Mouse (Mus musculus) midbrain, postnatal 0 days (tissue): ENCODE data around the gene Fam171a1. TPM values are rescaled to one million over a fixed set of nuclear protein-coding genes. Genes with fewer than 3 reads are reported as not detected.
A peak's percentile ranks its signal among the peaks of the same experiment; 100 is the strongest.

ENCODE experiments used
- ATAC-seq: fragments of 200-750 bp; cut with Nextera tagmentation; 2 replicates; pipeline ENCODE4 v1.8.0; 2017; ENCODE audit warnings: moderate number of reproducible peaks, mild to moderate bottlenecking, moderate TSS enrichment, moderate library complexity; ENCODE audit not compliant: low FRiP score
- DNase-seq: peaks from one replicate; pipeline ENCODE4 v3.0.0-alpha.2; 2015; ENCODE audit warnings: low spot score
- H3K27ac ChIP-seq: fragments of 300-500 bp; sonication (generic); 2 replicates; pipeline ENCODE4 v1.5.1; 2014; ENCODE audit warnings: low read depth, mild to moderate bottlenecking, low read length, mixed read lengths
- H3K27me3 ChIP-seq: fragments of 300-500 bp; sonication (generic); 2 replicates; pipeline ENCODE4 v1.6.1; 2014; ENCODE audit warnings: low read length, control low read depth, mixed read lengths; ENCODE audit not compliant: insufficient read depth
- H3K36me3 ChIP-seq: fragments of 300-500 bp; sonication (generic); 2 replicates; pipeline ENCODE4 v1.6.1; 2014; ENCODE audit warnings: low read length, control low read depth, mixed read lengths; ENCODE audit not compliant: insufficient read depth
- H3K4me1 ChIP-seq: fragments of 300-500 bp; sonication (generic); 2 replicates; pipeline ENCODE4 v1.6.1; 2014; ENCODE audit warnings: mild to moderate bottlenecking, control low read depth, antibody characterized with exemption, low read length, mixed read lengths; ENCODE audit not compliant: insufficient read depth
- H3K4me2 ChIP-seq: fragments of 300-500 bp; sonication (generic); 2 replicates; pipeline ENCODE4 v1.6.1; 2014; ENCODE audit warnings: low read depth, mild to moderate bottlenecking, low read length, mixed read lengths; ENCODE audit not compliant: poor library complexity, severe bottlenecking
- H3K4me3 ChIP-seq: fragments of 300-500 bp; sonication (generic); 2 replicates; pipeline ENCODE4 v1.5.1; 2014; ENCODE audit warnings: low read depth, mild to moderate bottlenecking, low read length, moderate library complexity
- H3K9ac ChIP-seq: fragments of 300-500 bp; sonication (generic); replicated peaks from 2 replicates; pipeline ENCODE4 v1.6.1; 2014; ENCODE audit warnings: mild to moderate bottlenecking, low read length, moderate library complexity, mixed read lengths; ENCODE audit not compliant: poor library complexity, severe bottlenecking
- H3K9me3 ChIP-seq: fragments of 300-500 bp; sonication (generic); 2 replicates; pipeline ENCODE4 v1.6.1; 2016; ENCODE audit warnings: low read length, control low read depth
- CTCF ChIP-seq: IDR thresholded peaks from 2 replicates; pipeline ENCODE4 v1.5.1; 2016; ENCODE audit warnings: antibody characterized with exemption, mild to moderate bottlenecking
- WGBS: fragments of 180-500 bp; shearing (Covaris S2); extraction: QIAGEN DNeasy Blood & Tissue Kit; methylation state at CpG from one replicate; pipeline ENCODE4 v1.1.7; 2014; 5-methylcytosine and 5-hydroxymethylcytosine counted together
- polyA plus RNA-seq: library from polyadenylated mRNA; unstranded; fragments of >200 nt; fragmentation: Nextera tagmentation; extraction: Ambion mirVana; gene quantifications from 2 replicates; pipeline ENCODE4 v1.2.1, GENCODE M21; 2015
- total RNA-seq: library from RNA; depleted of rRNA; stranded (reverse); fragments of >200 nt; gene quantifications from 2 replicates; pipeline ENCODE4 v1.2.3, GENCODE M21; 2014

The Fam171a1 gene
- total and polyA plus RNA-seq, 2 experiments from 2014 or later = 35.4 to 65.8 TPM

- Histone ChIP-seq H3K27me3 (no peaks in the 10 kb centered on the region), H3K36me3 (no peaks in the 10 kb centered on the region), H3K4me3 (no peak overlapping the region), H3K4me1 (no peaks in the 10 kb centered on the region), H3K9me3 (no peaks in the 10 kb centered on the region), H3K4me2 (no peak overlapping the region), H3K27ac (0 out of 2 replicates have a peak overlapping the region, but pooled peaks have one; percentile 12), H3K9ac (no peak overlapping the region)
- ATAC-seq = no peak
- no peak for DNase-seq
- WGBS = 93% methylated on average over 2 of the region's 2 CpGs
- no peak for TF ChIP-seq CTCF
Observed at GRCm38 (mm10) chr2:3139065-3139464, 25.0 kb downstream of the Fam171a1 start.

- Histone ChIP-seq H3K9me3 (no peaks in the 10 kb centered on the region), H3K4me2 (no peak overlapping the region), H3K4me1 (no peaks in the 10 kb centered on the region), H3K27ac (no peak overlapping the region), H3K9ac (no peak overlapping the region), H3K4me3 (no peak overlapping the region), H3K36me3 (no peaks in the 10 kb centered on the region), H3K27me3 (no peaks in the 10 kb centered on the region)
- no peak for ATAC-seq
- WGBS = 15% methylated on average over 3 of the region's 3 CpGs
- no peak for TF ChIP-seq CTCF
- DNase-seq = no peak
Observed at GRCm38 (mm10) chr2:3139578-3139977, 25.6 kb downstream of the Fam171a1 start.

GRCm38 (mm10) chr2:3140585-3140984, 26.6 kb downstream of the Fam171a1 start:
- Histone ChIP-seq H3K4me2 (no peak overlapping the region), H3K4me3 (no peak overlapping the region), H3K27ac (no peak overlapping the region), H3K9ac (no peak overlapping the region), H3K27me3 (no peaks in the 10 kb centered on the region), H3K36me3 (no peaks in the 10 kb centered on the region), H3K4me1 (no peaks in the 10 kb centered on the region), H3K9me3 (no peaks in the 10 kb centered on the region)
- ATAC-seq (peak; percentile 39; the same call in 1 of the 2 replicates), DNase-seq (no peak)
- WGBS = 54% methylated on average over 5 of the region's 5 CpGs
- no peak for TF ChIP-seq CTCF

GRCm38 (mm10) chr2:3141804-3142203, 27.8 kb downstream of the Fam171a1 start:
- no peak for TF ChIP-seq CTCF
- H3K36me3 ChIP-seq = 0 out of 2 replicates have a peak, but pooled peaks cover 2% of the 10 kb centered on the region
- H3K4me2 ChIP-seq = no peak overlapping the region
- no peaks in the 10 kb centered on the region for H3K4me1 ChIP-seq
- H3K27ac ChIP-seq = no peak overlapping the region
- H3K9ac ChIP-seq = no peak overlapping the region
- no peak overlapping the region for H3K4me3 ChIP-seq
- H3K27me3 ChIP-seq = no peaks in the 10 kb centered on the region
- ATAC-seq = no peak
- no peak for DNase-seq
- 89% methylated on average over 4 of the region's 4 CpGs for WGBS
- no peaks in the 10 kb centered on the region for H3K9me3 ChIP-seq

GRCm38 (mm10) chr2:3144291-3144690, 30.3 kb downstream of the Fam171a1 start:
- DNase-seq = no peak
- H3K4me3 ChIP-seq = no peak overlapping the region
- H3K9ac ChIP-seq = no peak overlapping the region
- H3K4me2 ChIP-seq = no peak overlapping the region
- H3K36me3 ChIP-seq = 0 out of 2 replicates have a peak, but pooled peaks cover 2% of the 10 kb centered on the region
- no peak for TF ChIP-seq CTCF
- no peaks in the 10 kb centered on the region for H3K4me1 ChIP-seq
- ATAC-seq = no peak
- H3K9me3 ChIP-seq = no peaks in the 10 kb centered on the region
- 89% methylated on average over 5 of the region's 5 CpGs for WGBS
- H3K27ac ChIP-seq = no peak overlapping the region
- no peaks in the 10 kb centered on the region for H3K27me3 ChIP-seq

GRCm38 (mm10) chr2:3147550-3148157, 33.6 kb downstream of the Fam171a1 start:
- no peak for DNase-seq
- H3K9me3 ChIP-seq = no peaks in the 10 kb centered on the region
- 0 out of 2 replicates have a peak, but pooled peaks cover 2% of the 10 kb centered on the region for H3K36me3 ChIP-seq
- no peak overlapping the region for H3K9ac ChIP-seq
- 90% methylated on average over 6 of the region's 6 CpGs for WGBS
- ATAC-seq = no peak
- TF ChIP-seq CTCF = no peak
- H3K4me3 ChIP-seq = no peak overlapping the region
- no peak overlapping the region for H3K27ac ChIP-seq
- no peaks in the 10 kb centered on the region for H3K27me3 ChIP-seq
- H3K4me1 ChIP-seq = no peaks in the 10 kb centered on the region
- H3K4me2 ChIP-seq = no peak overlapping the region
